Mouse (Mus musculus): Measurements from ENCODE around the gene Cped1. TPM values are rescaled to one million over a fixed set of nuclear protein-coding genes. Genes with fewer than 3 reads are reported as not detected.
A peak's percentile ranks its signal among the peaks of the same experiment; 100 is the strongest.

Gene Cped1
- polyA plus RNA-seq, 1 experiment from 2014 or later: 8.4 TPM

DNA sequence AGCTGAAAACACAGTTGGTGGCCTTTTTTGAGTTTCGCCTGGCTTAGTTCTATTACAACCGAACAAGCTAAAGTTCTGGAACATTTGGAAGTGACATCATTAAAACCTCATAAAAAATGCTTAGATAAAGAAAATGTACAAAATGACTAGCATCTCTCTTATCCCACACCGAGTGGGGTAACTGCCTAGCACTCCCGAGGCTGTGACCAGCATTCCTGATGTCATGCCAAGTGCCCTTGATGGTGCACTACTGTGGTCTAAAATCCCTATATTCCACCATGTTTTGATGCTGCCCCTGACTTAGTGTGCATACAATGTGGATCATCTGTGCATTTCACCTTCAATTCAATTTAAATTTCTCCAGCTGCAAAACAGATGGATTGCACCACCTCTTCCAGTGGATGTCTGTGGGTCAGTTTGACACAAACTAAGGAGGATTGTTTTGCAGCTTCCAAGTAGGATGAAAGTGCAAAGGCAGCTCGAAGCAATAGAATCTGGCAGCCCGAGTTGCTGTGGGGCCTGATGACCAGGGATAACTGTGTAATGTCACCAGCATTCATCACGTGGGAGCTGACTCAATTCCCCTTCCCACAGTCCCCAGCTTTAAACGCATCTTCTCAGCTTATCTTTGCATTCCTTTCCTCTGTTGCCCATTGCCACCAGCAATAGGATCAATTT lies 33.2 kb downstream of the Cped1 start:
- WGBS: 48% methylated on average over 8 of the region's 8 CpGs
- Histone ChIP-seq H3K36me3 (no peaks in the 10 kb centered on the region; the same call in 1 of the 2 replicates), H3K27me3 (ENCODE audit: insufficient read depth, poor library complexity, severe bottlenecking) (no peaks in the 10 kb centered on the region), H3K4me1 (peaks cover 9% of the 10 kb centered on the region), H3K4me3 (no peak overlapping the region), H3K9me3 (no peaks in the 10 kb centered on the region), H3K27ac (no peak overlapping the region)
- no peak for DNase-seq (ENCODE audit: low spot score)

DNA sequence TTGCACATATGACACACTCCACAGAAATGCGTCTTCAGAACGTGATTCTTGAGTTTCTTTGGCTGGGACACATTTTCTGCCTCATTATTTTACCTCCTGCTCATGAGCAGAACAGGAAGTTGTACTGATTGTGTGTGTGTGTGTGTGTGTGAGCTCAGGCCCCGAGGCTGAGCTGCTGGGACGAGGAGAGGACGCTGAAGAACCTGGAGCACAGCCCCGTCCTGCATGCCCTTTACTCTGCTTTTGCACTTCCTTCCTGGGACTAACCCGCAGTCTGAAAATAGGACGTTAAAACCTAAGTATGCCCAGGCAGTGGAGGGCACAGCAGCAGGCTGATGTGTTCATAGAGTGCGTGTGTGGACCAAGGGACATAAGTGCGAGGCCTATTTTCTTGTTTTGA lies 33.9 kb downstream of the Cped1 start:
- H3K4me1 ChIP-seq: peaks cover 6% of the 10 kb centered on the region
- 44% methylated on average over 10 of the region's 10 CpGs for WGBS
- no peaks in the 10 kb centered on the region for H3K27me3 ChIP-seq (ENCODE audit: insufficient read depth, poor library complexity, severe bottlenecking)
- H3K4me3 ChIP-seq: no peak overlapping the region
- no peak for DNase-seq (ENCODE audit: low spot score)
- H3K27ac ChIP-seq: no peak overlapping the region
- no peaks in the 10 kb centered on the region; the same call in 1 of the 2 replicates for H3K36me3 ChIP-seq
- H3K9me3 ChIP-seq: no peaks in the 10 kb centered on the region

DNA sequence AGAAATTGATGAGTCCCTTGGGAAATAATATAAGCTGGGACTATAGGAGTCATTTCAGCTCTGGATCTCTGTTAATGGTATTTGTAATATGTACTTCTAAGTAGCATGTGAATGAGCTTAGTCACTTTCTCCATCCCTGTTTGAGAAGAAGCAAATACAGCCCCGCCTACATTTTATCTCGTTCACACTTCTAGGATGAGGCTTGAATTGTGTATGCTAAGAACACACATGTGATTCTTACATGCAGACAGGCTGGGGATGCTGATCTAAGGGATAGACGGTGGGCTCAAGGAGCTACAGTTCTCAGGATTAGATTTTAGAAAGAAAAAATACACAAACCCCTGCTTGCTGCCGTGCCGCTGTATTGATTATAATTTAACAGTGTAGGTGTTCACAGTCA lies 35.0 kb downstream of the Cped1 start:
- no peaks in the 10 kb centered on the region for H3K27me3 ChIP-seq (ENCODE audit: insufficient read depth, poor library complexity, severe bottlenecking)
- no peak for DNase-seq (ENCODE audit: low spot score)
- H3K9me3 ChIP-seq: no peaks in the 10 kb centered on the region
- no peak overlapping the region for H3K27ac ChIP-seq
- 73% methylated on average over 5 of the region's 5 CpGs for WGBS
- peaks cover 9% of the 10 kb centered on the region for H3K4me1 ChIP-seq
- H3K4me3 ChIP-seq: no peak overlapping the region
- H3K36me3 ChIP-seq: no peaks in the 10 kb centered on the region

DNA sequence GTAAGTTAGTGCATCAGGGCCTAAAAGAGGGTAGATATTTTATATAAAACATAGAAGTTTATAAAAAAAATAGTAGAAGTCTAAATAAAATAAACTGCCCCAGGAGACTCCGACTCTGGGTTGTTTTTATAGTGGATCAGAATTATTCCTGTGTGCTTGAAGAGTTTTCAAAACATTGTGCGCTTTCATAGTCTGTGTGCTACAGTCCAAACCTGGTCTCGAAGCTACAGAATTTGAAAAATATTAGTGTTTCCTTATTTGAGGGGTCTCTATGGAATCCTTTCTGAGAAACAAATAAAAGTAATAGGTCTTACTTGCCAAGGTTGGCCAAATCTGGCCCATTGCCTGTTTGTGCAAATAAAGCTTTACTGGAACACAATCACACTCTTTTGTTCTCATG lies 35.6 kb downstream of the Cped1 start:
- DNase-seq (ENCODE audit: low spot score): no peak
- WGBS: 86% methylated on average over 3 of the region's 3 CpGs
- H3K27ac ChIP-seq: no peak overlapping the region
- H3K4me3 ChIP-seq: no peak overlapping the region
- no peaks in the 10 kb centered on the region for H3K27me3 ChIP-seq (ENCODE audit: insufficient read depth, poor library complexity, severe bottlenecking)
- peaks cover 10% of the 10 kb centered on the region for H3K4me1 ChIP-seq
- no peaks in the 10 kb centered on the region for H3K36me3 ChIP-seq
- no peaks in the 10 kb centered on the region for H3K9me3 ChIP-seq

DNA sequence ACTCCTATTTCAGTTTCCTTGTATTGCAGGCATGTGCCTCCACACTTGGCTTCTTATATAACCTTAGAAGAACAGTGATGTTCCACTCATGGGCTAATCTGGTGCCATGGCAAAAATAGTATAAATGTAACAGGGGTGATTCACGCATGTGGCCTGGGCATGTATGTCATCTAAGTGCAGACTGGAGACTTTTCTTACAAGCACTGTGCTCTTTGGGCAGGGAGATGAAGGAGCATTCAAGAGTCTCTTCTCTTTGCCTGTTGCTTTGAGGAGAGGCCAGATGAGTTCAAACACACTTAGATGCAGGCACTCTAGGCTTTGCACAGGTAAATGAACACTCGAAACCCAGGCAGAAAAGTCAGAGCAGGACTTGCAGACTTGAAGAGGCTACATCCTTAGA lies 38.5 kb downstream of the Cped1 start:
- Histone ChIP-seq H3K9me3 (no peaks in the 10 kb centered on the region), H3K36me3 (no peaks in the 10 kb centered on the region), H3K27me3 (ENCODE audit: insufficient read depth, poor library complexity, severe bottlenecking) (no peaks in the 10 kb centered on the region), H3K27ac (no peak overlapping the region), H3K4me3 (no peak overlapping the region), H3K4me1 (peaks cover 7% of the 10 kb centered on the region)
- 85% methylated on average over 2 of the region's 2 CpGs for WGBS
- no peak for DNase-seq (ENCODE audit: low spot score)

DNA sequence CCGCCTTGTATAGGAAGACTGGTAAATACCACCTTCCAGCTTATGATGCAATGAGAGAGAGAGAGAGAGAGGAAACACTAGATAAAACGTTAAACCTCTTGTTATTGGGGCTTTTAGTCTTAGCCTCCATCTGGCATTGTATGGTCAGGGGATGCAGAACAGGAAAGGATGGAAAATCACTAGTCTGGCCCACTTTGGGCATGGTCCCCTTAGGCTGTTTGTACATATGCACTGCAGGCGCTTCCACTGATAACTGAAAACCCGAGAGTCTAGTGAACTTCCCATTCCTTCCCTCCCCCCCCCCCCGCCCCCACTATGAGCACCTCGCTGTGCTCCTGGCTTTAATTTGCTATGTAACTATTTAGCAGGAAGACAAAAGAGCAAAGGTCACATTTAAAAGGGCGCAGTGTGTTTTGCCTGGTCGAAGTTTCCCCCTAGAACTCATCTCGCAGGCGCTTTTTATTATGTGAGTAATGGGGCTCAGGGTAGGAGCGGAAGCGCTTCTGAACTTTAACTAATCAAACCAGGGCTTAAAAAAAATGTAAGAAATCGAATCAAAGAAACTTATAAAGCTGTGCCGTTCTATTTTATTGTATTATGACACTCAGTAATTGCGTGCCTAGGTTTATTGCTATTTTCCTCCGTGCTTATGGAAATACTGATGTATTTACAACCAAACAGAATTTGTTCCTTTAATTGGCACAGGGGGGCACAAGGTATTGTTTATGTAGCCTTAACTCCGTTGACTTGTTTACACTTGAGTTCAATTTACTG lies 40.1 kb downstream of the Cped1 start:
- DNase-seq (ENCODE audit: low spot score): no peak
- Histone ChIP-seq H3K27me3 (ENCODE audit: insufficient read depth, poor library complexity, severe bottlenecking) (no peaks in the 10 kb centered on the region), H3K9me3 (no peaks in the 10 kb centered on the region), H3K36me3 (no peaks in the 10 kb centered on the region), H3K4me1 (peaks cover 6% of the 10 kb centered on the region; the same call in 1 of the 2 replicates), H3K27ac (peak overlapping the region; percentile 24), H3K4me3 (peak overlapping the region; percentile 8; the same call in 1 of the 2 replicates)
- 25% methylated on average over 17 of the region's 17 CpGs for WGBS

DNA sequence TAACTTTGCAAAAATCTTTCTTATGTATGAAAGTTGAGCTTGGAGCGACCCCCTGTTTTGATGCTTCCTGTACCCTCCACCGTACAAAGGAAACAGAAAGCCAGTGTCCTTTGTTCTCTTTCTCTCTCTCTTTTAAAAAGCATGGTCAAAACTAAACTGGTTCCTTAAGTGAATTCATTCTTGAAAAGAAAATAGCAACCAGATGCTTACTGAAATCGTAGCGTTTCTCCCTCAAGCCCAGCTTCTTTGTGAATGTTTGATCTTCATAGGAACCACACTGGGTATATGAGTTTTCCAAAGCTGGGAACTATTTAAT lies 40.6 kb downstream of the Cped1 start:
- no peaks in the 10 kb centered on the region for H3K27me3 ChIP-seq (ENCODE audit: insufficient read depth, poor library complexity, severe bottlenecking)
- 45% methylated on average over 4 of the region's 4 CpGs for WGBS
- DNase-seq (ENCODE audit: low spot score): no peak
- no peak overlapping the region for H3K4me3 ChIP-seq
- H3K36me3 ChIP-seq: no peaks in the 10 kb centered on the region
- H3K4me1 ChIP-seq: peaks cover 6% of the 10 kb centered on the region; the same call in 1 of the 2 replicates
- H3K27ac ChIP-seq: peak overlapping the region; percentile 24
- no peaks in the 10 kb centered on the region for H3K9me3 ChIP-seq

DNA sequence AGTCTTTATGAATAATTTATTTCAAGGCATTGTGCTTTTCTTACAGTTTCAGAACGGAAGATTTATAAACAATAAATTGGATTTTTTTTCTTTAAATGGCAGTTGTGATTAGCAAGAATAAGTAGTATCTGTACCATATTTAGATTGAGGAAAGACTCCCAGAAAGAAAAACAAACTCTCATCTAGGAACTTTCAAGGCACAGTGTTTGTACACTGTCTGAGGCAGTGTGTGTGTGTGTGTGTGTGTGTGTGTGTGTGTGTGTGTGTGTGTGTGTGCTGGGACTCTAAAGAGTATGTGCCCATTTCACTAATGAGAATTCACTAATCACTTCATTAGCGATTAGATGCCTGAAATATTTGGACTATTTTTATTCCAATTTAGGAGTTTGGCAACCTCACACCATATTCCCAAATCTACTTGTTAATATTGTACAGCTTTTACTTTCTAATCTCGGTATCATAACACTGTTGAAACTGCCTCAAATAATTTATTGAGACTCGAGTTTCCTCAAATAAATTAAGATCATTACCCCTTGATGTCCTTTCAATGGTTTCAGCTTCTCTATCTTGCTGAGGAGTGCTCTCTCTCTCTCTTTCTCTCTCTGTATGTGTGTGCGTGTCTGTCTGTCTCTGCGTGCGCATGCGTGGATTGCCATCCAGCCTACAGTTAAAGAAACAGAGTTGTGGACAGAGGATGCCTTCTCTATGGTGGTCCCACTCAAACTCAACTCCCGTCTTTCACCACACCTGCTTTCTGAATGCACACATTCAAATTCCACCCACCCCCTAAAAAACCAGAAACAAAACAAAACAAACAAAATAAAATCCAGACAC lies 41.3 kb downstream of the Cped1 start:
- Histone ChIP-seq H3K4me1 (peaks cover 6% of the 10 kb centered on the region; the same call in 1 of the 2 replicates), H3K27me3 (ENCODE audit: insufficient read depth, poor library complexity, severe bottlenecking) (no peaks in the 10 kb centered on the region), H3K36me3 (no peaks in the 10 kb centered on the region), H3K4me3 (no peak overlapping the region), H3K9me3 (no peaks in the 10 kb centered on the region), H3K27ac (peak overlapping the region; percentile 24; the same call in 1 of the 2 replicates)
- DNase-seq (ENCODE audit: low spot score): no peak
- 82% methylated on average over 9 of the region's 9 CpGs for WGBS

DNA sequence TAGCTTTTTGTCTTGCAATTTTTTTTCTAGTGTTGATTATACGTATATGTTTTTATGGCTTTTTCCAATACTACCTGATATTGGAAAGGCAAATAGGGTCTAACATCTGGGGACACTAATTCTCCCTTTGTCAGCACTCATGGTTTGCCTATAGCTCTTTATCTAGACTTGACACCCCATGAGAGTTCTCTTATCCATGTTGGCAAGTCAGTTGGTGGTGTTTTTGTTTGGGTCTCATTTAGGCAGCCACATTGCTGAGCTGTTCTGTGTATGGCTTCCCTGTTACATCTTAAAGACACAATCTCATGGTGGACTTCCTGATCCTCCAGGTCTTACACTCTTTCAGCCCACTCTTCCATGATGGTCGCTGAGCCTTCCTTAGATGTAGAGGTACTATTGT lies 42.1 kb downstream of the Cped1 start:
- DNase-seq (ENCODE audit: low spot score): no peak
- peaks cover 6% of the 10 kb centered on the region; the same call in 1 of the 2 replicates for H3K4me1 ChIP-seq
- H3K4me3 ChIP-seq: no peak overlapping the region
- H3K9me3 ChIP-seq: no peaks in the 10 kb centered on the region
- 79% methylated on average over 2 of the region's 2 CpGs for WGBS
- H3K27me3 ChIP-seq (ENCODE audit: insufficient read depth, poor library complexity, severe bottlenecking): no peaks in the 10 kb centered on the region
- H3K36me3 ChIP-seq: no peaks in the 10 kb centered on the region
- no peak overlapping the region for H3K27ac ChIP-seq

DNA sequence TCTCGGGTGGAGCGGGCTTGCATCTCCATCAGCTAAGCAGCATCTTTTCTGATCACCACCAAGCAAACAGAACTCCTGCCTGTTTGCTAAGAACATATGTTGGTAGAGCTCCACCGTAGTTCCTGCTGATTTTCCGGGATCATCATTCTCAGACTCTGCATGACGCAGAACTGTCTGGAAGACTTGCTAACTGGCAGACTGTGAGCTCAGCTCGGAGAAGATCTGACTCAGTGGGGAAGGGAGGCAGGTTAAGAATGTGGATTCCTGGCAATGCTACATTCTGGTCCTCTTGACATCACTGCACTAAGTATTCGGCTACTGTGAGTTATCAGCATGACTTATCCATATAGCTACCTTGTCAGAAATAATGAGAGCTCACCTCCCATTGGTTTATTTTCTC lies 44.7 kb downstream of the Cped1 start:
- Histone ChIP-seq H3K27ac (no peak overlapping the region), H3K4me3 (no peak overlapping the region), H3K9me3 (no peaks in the 10 kb centered on the region), H3K36me3 (no peaks in the 10 kb centered on the region), H3K4me1 (peaks cover 5% of the 10 kb centered on the region; the same call in 1 of the 2 replicates), H3K27me3 (ENCODE audit: insufficient read depth, poor library complexity, severe bottlenecking) (no peaks in the 10 kb centered on the region)
- DNase-seq (ENCODE audit: low spot score): no peak
- WGBS: 60% methylated on average over 7 of the region's 7 CpGs

DNA sequence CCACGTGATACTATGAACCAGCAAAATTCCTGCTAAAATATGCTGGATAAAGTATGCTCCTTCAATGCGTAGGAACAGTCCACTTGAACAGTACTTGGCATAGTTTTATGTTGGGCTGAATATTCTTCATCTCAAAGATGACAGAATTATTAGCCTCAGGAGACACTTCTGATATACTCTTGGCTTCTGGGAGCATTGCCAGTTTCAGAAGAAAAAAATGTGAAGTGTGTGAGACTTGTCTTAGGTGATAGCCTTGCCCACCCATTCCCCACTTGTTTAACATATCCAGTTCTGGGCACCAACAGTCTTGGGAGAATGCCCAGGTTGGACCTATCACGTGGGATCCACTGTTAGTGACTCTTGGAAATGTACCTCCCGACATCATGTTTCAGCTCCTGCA lies 47.5 kb downstream of the Cped1 start:
- DNase-seq (ENCODE audit: low spot score): no peak
- Histone ChIP-seq H3K9me3 (no peaks in the 10 kb centered on the region), H3K27me3 (ENCODE audit: insufficient read depth, poor library complexity, severe bottlenecking) (no peaks in the 10 kb centered on the region), H3K4me1 (0 out of 2 replicates have a peak, but pooled peaks cover 4% of the 10 kb centered on the region), H3K4me3 (no peak overlapping the region), H3K27ac (no peak overlapping the region), H3K36me3 (no peaks in the 10 kb centered on the region)
- WGBS: 77% methylated on average over 4 of the region's 4 CpGs

DNA sequence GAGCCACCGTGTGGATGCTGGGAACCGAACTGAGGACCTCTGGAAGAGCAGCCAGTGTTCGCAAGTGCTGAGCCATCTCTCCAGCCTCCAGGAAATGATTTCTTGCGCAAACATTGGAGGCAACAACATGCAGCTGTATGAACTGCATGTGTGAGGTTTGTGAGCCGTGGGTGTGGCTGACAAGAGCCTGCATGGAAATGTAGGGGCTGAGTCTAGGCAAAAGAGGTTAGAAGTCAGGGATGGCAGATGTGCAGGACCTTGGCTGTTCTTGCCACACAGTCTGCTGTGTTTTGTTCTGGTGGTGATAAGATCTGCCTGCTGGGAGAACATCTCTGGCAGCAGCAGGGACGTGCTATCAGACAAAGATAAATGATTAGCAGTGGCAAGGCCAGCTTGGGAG lies 49.7 kb downstream of the Cped1 start:
- DNase-seq (ENCODE audit: low spot score): no peak
- H3K36me3 ChIP-seq: no peaks in the 10 kb centered on the region
- WGBS: 63% methylated on average over 6 of the region's 6 CpGs

DNA sequence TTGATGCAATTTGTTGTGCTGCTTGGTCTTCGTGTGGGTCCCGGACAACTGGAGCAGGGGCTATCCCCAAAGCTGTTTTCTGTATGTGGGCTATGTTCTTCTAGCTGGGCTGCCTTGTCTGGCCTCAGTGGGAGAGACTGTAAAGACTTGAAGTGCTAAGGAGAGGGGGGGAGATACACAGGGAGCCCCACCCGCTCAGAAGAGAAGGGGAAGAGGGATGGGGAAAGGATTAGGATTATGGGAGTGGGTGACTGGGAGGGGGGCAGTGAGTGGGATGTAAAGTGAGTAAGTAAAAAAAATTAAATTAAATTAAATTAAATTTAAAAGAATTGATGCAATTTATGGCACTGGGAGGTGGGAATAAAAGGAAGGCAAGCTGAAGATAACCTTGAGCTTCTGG lies 50.2 kb downstream of the Cped1 start:
- 68% methylated on average over 3 of the region's 3 CpGs for WGBS

More for the DNA sequence above, 49.7 kb downstream of the Cped1 start:
- Histone ChIP-seq H3K9me3 (no peaks in the 10 kb centered on the region), H3K27ac (no peak overlapping the region), H3K4me1 (0 out of 2 replicates have a peak, but pooled peaks cover 4% of the 10 kb centered on the region), H3K4me3 (no peak overlapping the region), H3K27me3 (ENCODE audit: insufficient read depth, poor library complexity, severe bottlenecking) (no peaks in the 10 kb centered on the region)

More for the DNA sequence above, 50.2 kb downstream of the Cped1 start:
- H3K27me3 ChIP-seq (ENCODE audit: insufficient read depth, poor library complexity, severe bottlenecking): no peaks in the 10 kb centered on the region
- H3K9me3 ChIP-seq: no peaks in the 10 kb centered on the region
- H3K4me3 ChIP-seq: no peak overlapping the region
- no peak for DNase-seq (ENCODE audit: low spot score)
- H3K4me1 ChIP-seq: 0 out of 2 replicates have a peak, but pooled peaks cover 4% of the 10 kb centered on the region
- H3K36me3 ChIP-seq: no peaks in the 10 kb centered on the region
- no peak overlapping the region for H3K27ac ChIP-seq

All from heart, embryonic 10.5 days (tissue).